Mouse (Mus musculus) hindbrain, embryonic 15.5 days (tissue): ENCODE measurements around the gene Cmpk1. TPM values are rescaled to one million over a fixed set of nuclear protein-coding genes. Genes with fewer than 3 reads are reported as not detected.
"Not testable (repeated sequence)": the region's sequence is repeated elsewhere in the genome, so short reads cannot be mapped to it uniquely, and the experiment has no call there.

Source experiments
- ATAC-seq: fragments of 200-750 bp; cut with Nextera tagmentation; 2 replicates; pipeline ENCODE4 v1.8.0; 2017; ENCODE audit warnings: low read depth, moderate number of reproducible peaks, moderate TSS enrichment; ENCODE audit not compliant: low FRiP score
- H3K27ac ChIP-seq: fragments of 300-500 bp; sonication (generic); replicated peaks from 2 replicates; pipeline ENCODE4 v1.5.1; 2015; ENCODE audit warnings: mild to moderate bottlenecking, inconsistent platforms
- H3K27me3 ChIP-seq: fragments of 300-500 bp; sonication (generic); 2 replicates; pipeline ENCODE4 v1.6.1; 2015; ENCODE audit warnings: control low read depth, inconsistent platforms
- H3K36me3 ChIP-seq: fragments of 300-500 bp; sonication (generic); 2 replicates; pipeline ENCODE4 v1.6.1; 2015; ENCODE audit warnings: control low read depth, inconsistent platforms
- H3K4me1 ChIP-seq: fragments of 300-500 bp; sonication (generic); replicated peaks from 2 replicates; pipeline ENCODE4 v1.6.1; 2015; ENCODE audit warnings: control low read depth, inconsistent platforms
- H3K4me2 ChIP-seq: fragments of 300-500 bp; sonication (generic); 2 replicates; pipeline ENCODE4 v1.6.1; 2015; ENCODE audit warnings: moderate library complexity, mild to moderate bottlenecking, inconsistent platforms
- H3K4me3 ChIP-seq: fragments of 300-500 bp; sonication (generic); 2 replicates; pipeline ENCODE4 v1.5.1; 2015; ENCODE audit warnings: mild to moderate bottlenecking, inconsistent platforms
- H3K9ac ChIP-seq: fragments of 300-500 bp; sonication (generic); 2 replicates; pipeline ENCODE4 v1.6.1; 2015; ENCODE audit warnings: inconsistent platforms
- H3K9me3 ChIP-seq: fragments of 300-500 bp; sonication (generic); 2 replicates; pipeline ENCODE4 v1.6.1; 2016; ENCODE audit warnings: control low read depth, inconsistent platforms
- WGBS: fragments of 180-500 bp; shearing (Covaris S2); methylation state at CpG from one replicate; pipeline ENCODE4 v1.1.7; 2015; 5-methylcytosine and 5-hydroxymethylcytosine counted together
- polyA plus RNA-seq: library from polyadenylated mRNA; unstranded; fragments of >200 nt; fragmentation: Nextera tagmentation; extraction: Ambion mirVana; gene quantifications from 2 replicates; pipeline ENCODE4 v1.2.1, GENCODE M21; 2015

Cmpk1 gene
- polyA plus RNA-seq, 1 experiment from 2014 or later, result 197 TPM

GRCm38 (mm10) chr4:114973229-114973740 lies 13.8 kb downstream of the Cmpk1 start:
- Histone ChIP-seq H3K36me3 (peaks cover 8% of the 10 kb centered on the region), H3K4me3 (no peak overlapping the region), H3K4me2 (no peak overlapping the region), H3K9me3 (no peaks in the 10 kb centered on the region), H3K27ac (no peak overlapping the region), H3K27me3 (no peaks in the 10 kb centered on the region), H3K9ac (no peak overlapping the region), H3K4me1 (no peaks in the 10 kb centered on the region)
- ATAC-seq, result no peak
- 94% methylated on average over 1 of the region's 1 CpGs for WGBS

GRCm38 (mm10) chr4:114970736-114971135 lies 16.3 kb downstream of the Cmpk1 start:
- Histone ChIP-seq H3K4me2 (no peak overlapping the region), H3K9ac (no peak overlapping the region), H3K4me3 (no peak overlapping the region), H3K27ac (no peak overlapping the region), H3K27me3 (no peaks in the 10 kb centered on the region), H3K9me3 (no peaks in the 10 kb centered on the region), H3K36me3 (peaks cover 26% of the 10 kb centered on the region), H3K4me1 (no peaks in the 10 kb centered on the region)
- no peak for ATAC-seq
- 96% methylated on average over 5 of the region's 5 CpGs for WGBS

- not testable (repeated sequence) for H3K9me3 ChIP-seq, H3K4me2 ChIP-seq, H3K27me3 ChIP-seq, H3K4me3 ChIP-seq, ATAC-seq, H3K4me1 ChIP-seq, H3K27ac ChIP-seq, H3K9ac ChIP-seq
- peaks cover 40% of the 10 kb centered on the region for H3K36me3 ChIP-seq
- WGBS, result 94% methylated on average over 2 of the region's 2 CpGs
Measured at GRCm38 (mm10) chr4:114960881-114961280, 26.2 kb downstream of the Cmpk1 start.

GRCm38 (mm10) chr4:114959533-114959932 lies 27.5 kb downstream of the Cmpk1 start:
- WGBS, result 93% methylated on average over 2 of the region's 2 CpGs

GRCm38 (mm10) chr4:114958786-114959185 lies 28.3 kb downstream of the Cmpk1 start:
- Histone ChIP-seq H3K4me3 (no peak overlapping the region), H3K4me1 (no peaks in the 10 kb centered on the region), H3K36me3 (peaks cover 23% of the 10 kb centered on the region), H3K9ac (no peak overlapping the region), H3K4me2 (no peak overlapping the region), H3K27me3 (no peaks in the 10 kb centered on the region), H3K9me3 (no peaks in the 10 kb centered on the region), H3K27ac (no peak overlapping the region)
- ATAC-seq, result no peak
- 96% methylated on average over 4 of the region's 4 CpGs for WGBS

More at GRCm38 (mm10) chr4:114959533-114959932, 27.5 kb downstream of the Cmpk1 start:
- Histone ChIP-seq H3K36me3 (peaks cover 29% of the 10 kb centered on the region), H3K27ac (no peak overlapping the region), H3K27me3 (no peaks in the 10 kb centered on the region), H3K9ac (no peak overlapping the region), H3K4me2 (no peak overlapping the region), H3K9me3 (no peaks in the 10 kb centered on the region), H3K4me1 (no peaks in the 10 kb centered on the region), H3K4me3 (no peak overlapping the region)
- ATAC-seq, result no peak

- no peaks in the 10 kb centered on the region for H3K4me1 ChIP-seq
- H3K27me3 ChIP-seq, result no peaks in the 10 kb centered on the region
- H3K4me2 ChIP-seq, result no peak overlapping the region
- 89% methylated on average over 2 of the region's 2 CpGs for WGBS
- no peaks in the 10 kb centered on the region for H3K9me3 ChIP-seq
- ATAC-seq, result no peak
- H3K9ac ChIP-seq, result no peak overlapping the region
- no peak overlapping the region for H3K4me3 ChIP-seq
- no peak overlapping the region for H3K27ac ChIP-seq
- peaks cover 23% of the 10 kb centered on the region for H3K36me3 ChIP-seq
Measured at GRCm38 (mm10) chr4:114958231-114958630, 28.8 kb downstream of the Cmpk1 start.

- Histone ChIP-seq H3K36me3 (peaks cover 15% of the 10 kb centered on the region), H3K27ac (no peak overlapping the region), H3K9me3 (no peaks in the 10 kb centered on the region), H3K4me1 (no peaks in the 10 kb centered on the region), H3K4me3 (no peak overlapping the region), H3K27me3 (no peaks in the 10 kb centered on the region), H3K4me2 (no peak overlapping the region), H3K9ac (no peak overlapping the region)
- ATAC-seq, result no peak
Measured at GRCm38 (mm10) chr4:114957403-114957802, 29.6 kb downstream of the Cmpk1 start.

- peak; percentile 62 for ATAC-seq
Measured at GRCm38 (mm10) chr4:114953172-114953571, 33.9 kb downstream of the Cmpk1 start.

GRCm38 (mm10) chr4:114947852-114948481 lies 39.1 kb downstream of the Cmpk1 start:
- Histone ChIP-seq H3K36me3 (no peaks in the 10 kb centered on the region), H3K4me2 (no peak overlapping the region)
- 69% methylated on average over 7 of the region's 7 CpGs for WGBS

More at GRCm38 (mm10) chr4:114953172-114953571, 33.9 kb downstream of the Cmpk1 start:
- H3K27ac ChIP-seq, result no peak overlapping the region
- no peak overlapping the region for H3K9ac ChIP-seq
- no peak overlapping the region for H3K4me3 ChIP-seq
- no peaks in the 10 kb centered on the region for H3K36me3 ChIP-seq
- peaks cover 3% of the 10 kb centered on the region; the same call in 1 of the 2 replicates for H3K27me3 ChIP-seq
- 90% methylated on average over 3 of the region's 3 CpGs for WGBS
- no peaks in the 10 kb centered on the region for H3K4me1 ChIP-seq
- H3K9me3 ChIP-seq, result no peaks in the 10 kb centered on the region
- no peak overlapping the region for H3K4me2 ChIP-seq

GRCm38 (mm10) chr4:114947395-114947794 lies 39.6 kb downstream of the Cmpk1 start:
- Histone ChIP-seq H3K36me3 (no peaks in the 10 kb centered on the region), H3K4me1 (no peaks in the 10 kb centered on the region), H3K9ac (no peak overlapping the region), H3K9me3 (no peaks in the 10 kb centered on the region), H3K4me3 (no peak overlapping the region), H3K27me3 (peaks cover 7% of the 10 kb centered on the region; the same call in 1 of the 2 replicates), H3K27ac (no peak overlapping the region), H3K4me2 (no peak overlapping the region)
- WGBS, result 33% methylated on average over 6 of the region's 6 CpGs
- peak; percentile 88 for ATAC-seq

More at GRCm38 (mm10) chr4:114947852-114948481, 39.1 kb downstream of the Cmpk1 start:
- Histone ChIP-seq H3K27me3 (peaks cover 7% of the 10 kb centered on the region; the same call in 1 of the 2 replicates), H3K9ac (no peak overlapping the region), H3K4me1 (no peaks in the 10 kb centered on the region), H3K9me3 (no peaks in the 10 kb centered on the region), H3K27ac (no peak overlapping the region), H3K4me3 (no peak overlapping the region)
- ATAC-seq, result peak; percentile 46; the same call in 1 of the 2 replicates

- no peak overlapping the region for H3K9ac ChIP-seq
- H3K9me3 ChIP-seq, result no peaks in the 10 kb centered on the region
- H3K27me3 ChIP-seq, result peaks cover 7% of the 10 kb centered on the region; the same call in 1 of the 2 replicates
- H3K4me2 ChIP-seq, result no peak overlapping the region
- no peak overlapping the region for H3K4me3 ChIP-seq
- 94% methylated on average over 4 of the region's 4 CpGs for WGBS
- H3K27ac ChIP-seq, result no peak overlapping the region
- no peaks in the 10 kb centered on the region for H3K4me1 ChIP-seq
- no peak; the same call in 1 of the 2 replicates for ATAC-seq
- no peaks in the 10 kb centered on the region for H3K36me3 ChIP-seq
Measured at GRCm38 (mm10) chr4:114946416-114946815, 40.6 kb downstream of the Cmpk1 start.

GRCm38 (mm10) chr4:114945021-114945420 lies 42.0 kb downstream of the Cmpk1 start:
- Histone ChIP-seq H3K4me1 (no peaks in the 10 kb centered on the region), H3K4me2 (no peak overlapping the region), H3K9me3 (no peaks in the 10 kb centered on the region), H3K36me3 (no peaks in the 10 kb centered on the region), H3K27ac (no peak overlapping the region), H3K9ac (no peak overlapping the region), H3K4me3 (no peak overlapping the region), H3K27me3 (peaks cover 7% of the 10 kb centered on the region; the same call in 1 of the 2 replicates)
- no peak for ATAC-seq
- WGBS, result 31% methylated on average over 5 of the region's 5 CpGs
